Comparison of ENCODE assay signal across 8 mouse cellular contexts in the genomic region with DNA sequence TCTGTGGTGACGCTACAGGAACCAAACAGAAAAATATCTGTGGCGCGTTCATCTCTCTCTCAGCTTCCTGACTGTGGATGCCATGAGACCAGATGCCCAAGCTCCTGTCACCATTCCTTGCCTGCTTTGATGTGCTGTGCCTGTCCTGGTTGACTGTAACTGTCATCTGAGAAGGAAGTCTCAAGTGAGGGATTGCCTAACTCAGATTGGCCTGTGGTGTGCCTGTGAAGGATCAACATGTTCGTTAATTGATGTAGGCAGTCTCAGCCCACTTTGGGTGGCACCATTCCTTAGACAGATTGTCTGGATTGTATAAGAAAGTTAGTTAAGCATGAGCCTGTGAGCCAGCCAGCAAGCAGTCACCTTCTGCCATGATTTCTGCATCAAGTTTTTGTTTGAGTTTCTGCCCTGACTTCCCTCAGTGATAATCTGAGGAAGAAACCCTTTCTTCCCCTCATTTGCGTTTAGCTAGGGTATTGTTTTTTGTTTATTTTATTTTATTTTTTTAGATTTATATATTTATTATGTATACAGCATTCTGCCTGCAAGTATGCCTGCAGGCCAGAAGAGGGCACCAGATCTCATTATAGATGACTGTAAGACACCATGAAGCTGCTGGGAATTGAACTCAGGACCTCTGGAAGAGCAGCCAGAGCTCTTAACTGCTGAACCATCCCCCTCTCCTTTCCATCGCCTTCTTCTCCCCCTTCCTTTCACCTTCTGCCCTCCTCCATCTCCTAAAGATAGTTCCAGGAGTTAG. TPM values are rescaled to one million over a fixed set of nuclear protein-coding genes. Genes with fewer than 3 reads are reported as not detected.
A peak's percentile ranks its signal among the peaks of the same experiment; 100 is the strongest.
DNase-seq lines count a peak whose midpoint lies in the region; ATAC-seq and TF ChIP-seq lines count a peak whose summit lies in the region.

No protein-coding gene starts in this region.

- no peaks in the 10 kb centered on the region for H3K36me3 ChIP-seq in heart, embryonic 12.5 days
- H3K36me3 ChIP-seq in thymus, adult 2 months (ENCODE audit: control insufficient read depth, insufficient read depth, low read length) = no peaks in the 10 kb centered on the region
- no peaks in the 10 kb centered on the region for H3K36me3 ChIP-seq in limb, embryonic 10.5 days
- no peaks in the 10 kb centered on the region for H3K36me3 ChIP-seq in stomach, postnatal 0 days (ENCODE audit: control insufficient read depth, insufficient read depth, low read length)

- no peak for TF ChIP-seq EP300 in stomach, postnatal 0 days (optimal IDR thresholded peaks at IDR 0.05)

- TF ChIP-seq CTCF in thymus, adult 2 months (IDR thresholded peaks at IDR 0.05; ENCODE audit: borderline replicate concordance, control insufficient read depth, extremely low read depth, insufficient read depth, low read length, poor library complexity) = no peak
- TF ChIP-seq CTCF in stomach, postnatal 0 days (IDR thresholded peaks at IDR 0.05; ENCODE audit: low read depth) = peak; percentile 55

- WGBS in heart, embryonic 12.5 days = 80% methylated on average over 6 of the region's 6 CpGs
- WGBS in thymus, adult 2 months = 94% methylated on average over 6 of the region's 6 CpGs
- WGBS in limb, embryonic 10.5 days = 84% methylated on average over 6 of the region's 6 CpGs
- 83% methylated on average over 6 of the region's 6 CpGs for WGBS in stomach, postnatal 0 days

- H3K4me2 ChIP-seq in heart, embryonic 12.5 days = no peak overlapping the region
- H3K4me2 ChIP-seq in stomach, postnatal 0 days (replicated peaks; ENCODE audit: low read depth) = no peak overlapping the region

- no peaks in the 10 kb centered on the region; the same call in 1 of the 2 replicates for H3K9me3 ChIP-seq in heart, embryonic 12.5 days (replicated peaks)
- no peaks in the 10 kb centered on the region for H3K9me3 ChIP-seq in limb, embryonic 10.5 days (replicated peaks)
- H3K9me3 ChIP-seq in stomach, postnatal 0 days (ENCODE audit: control insufficient read depth, low read length) = no peaks in the 10 kb centered on the region

- H3K4me1 ChIP-seq in heart, embryonic 12.5 days (replicated peaks) = peaks cover 21% of the 10 kb centered on the region; the same call in 1 of the 2 replicates
- H3K4me1 ChIP-seq in thymus, adult 2 months (replicated peaks; ENCODE audit: control insufficient read depth, insufficient read depth, low read length) = peaks cover 18% of the 10 kb centered on the region
- peaks cover 28% of the 10 kb centered on the region for H3K4me1 ChIP-seq in limb, embryonic 10.5 days
- no peaks in the 10 kb centered on the region for H3K4me1 ChIP-seq in stomach, postnatal 0 days (replicated peaks; ENCODE audit: control insufficient read depth, insufficient read depth)

- no peak overlapping the region for H3K9ac ChIP-seq in heart, embryonic 12.5 days
- H3K9ac ChIP-seq in stomach, postnatal 0 days (ENCODE audit: low read length) = no peak overlapping the region

- no peak overlapping the region for H3K4me3 ChIP-seq in heart, embryonic 12.5 days
- no peak overlapping the region for H3K4me3 ChIP-seq in thymus, adult 2 months (ENCODE audit: control insufficient read depth, insufficient read depth, low read length)
- no peak overlapping the region for H3K4me3 ChIP-seq in limb, embryonic 10.5 days
- no peak overlapping the region for H3K4me3 ChIP-seq in stomach, postnatal 0 days (ENCODE audit: low read depth, low read length)

- no peaks in the 10 kb centered on the region for H3K27me3 ChIP-seq in heart, embryonic 12.5 days (replicated peaks)
- no peaks in the 10 kb centered on the region for H3K27me3 ChIP-seq in thymus, adult 2 months (ENCODE audit: control insufficient read depth, insufficient read depth, low read length)
- no peaks in the 10 kb centered on the region for H3K27me3 ChIP-seq in limb, embryonic 10.5 days (ENCODE audit: low read depth, poor library complexity, severe bottlenecking)
- H3K27me3 ChIP-seq in stomach, postnatal 0 days (ENCODE audit: control insufficient read depth, insufficient read depth, low read length) = no peaks in the 10 kb centered on the region

- no peak for DNase-seq in heart, adult 18-20 months
- DNase-seq in thymus, adult 2 months = no peak
- no peak for DNase-seq in thymus, postnatal 14 days
- no peak for DNase-seq in limb, embryonic 10.5 days (ENCODE audit: low spot score)
- DNase-seq in stomach, postnatal 0 days (ENCODE audit: low spot score) = no peak
- DNase-seq in adrenal gland, postnatal 14 days = no peak
- DNase-seq in right cerebral cortex, postnatal 14 days = no peak

- peak overlapping the region; percentile 69; the same call in 1 of the 2 replicates for H3K27ac ChIP-seq in heart, embryonic 12.5 days (ENCODE audit: poor library complexity, severe bottlenecking)
- H3K27ac ChIP-seq in thymus, adult 2 months (ENCODE audit: control insufficient read depth, insufficient read depth, low read length) = peak overlapping the region; percentile 91
- peak overlapping the region; percentile 80; the same call in 1 of the 2 replicates for H3K27ac ChIP-seq in limb, embryonic 10.5 days
- peak overlapping the region; percentile 58; the same call in 1 of the 2 replicates for H3K27ac ChIP-seq in stomach, postnatal 0 days (replicated peaks)

- TF ChIP-seq POLR2A in thymus, adult 2 months (IDR thresholded peaks at IDR 0.05; ENCODE audit: control insufficient read depth, extremely low read depth, insufficient read depth, low read length, poor library complexity) = no peak

- ATAC-seq in heart, embryonic 12.5 days (ENCODE audit: insufficient number of reproducible peaks, low FRiP score) = no peak
- ATAC-seq in stomach, postnatal 0 days (ENCODE audit: low FRiP score, low TSS enrichment) = no peak

RNA-seq across cellular contexts. Expression of a gene that starts 14.3 kb away (rescaled TPM):
- 2.3 and 2.5 TPM in 2 replicates for polyA plus RNA-seq in heart, embryonic 12.5 days (2016; fragmentation: Nextera tagmentation; extraction: Ambion mirVana)
- total RNA-seq in heart, adult 18-20 months (2021) = 1 to 10 TPM; 1.4 to 1.7 TPM
- 0.64 and 0.74 TPM in 2 replicates for polyA plus RNA-seq in thymus, adult 2 months (2012; rRNA removed)
- polyA plus RNA-seq in limb, embryonic 10.5 days (2016; fragmentation: Nextera tagmentation; extraction: Ambion mirVana) = 1.3 and 1.5 TPM in 2 replicates
- 0.39 and 0.53 TPM in 2 replicates for polyA plus RNA-seq in stomach, postnatal 0 days (2015; fragmentation: Nextera tagmentation; extraction: Ambion mirVana)
- total RNA-seq in adrenal gland, postnatal 14 days (2021) = 3.4 and 3.8 TPM in 2 replicates

RNA-seq across cellular contexts. Expression of a gene that starts 55.5 kb away (rescaled TPM):
- 91.8 and 95.9 TPM in 2 replicates for polyA plus RNA-seq in heart, embryonic 12.5 days (2016; fragmentation: Nextera tagmentation; extraction: Ambion mirVana)
- 10 to 100 TPM; 68.6 to 73.4 TPM for total RNA-seq in heart, adult 18-20 months (2021)
- polyA plus RNA-seq in thymus, adult 2 months (2012; rRNA removed) = 54.9 and 60.1 TPM in 2 replicates
- polyA plus RNA-seq in limb, embryonic 10.5 days (2016; fragmentation: Nextera tagmentation; extraction: Ambion mirVana) = 134 and 141 TPM in 2 replicates
- polyA plus RNA-seq in stomach, postnatal 0 days (2015; fragmentation: Nextera tagmentation; extraction: Ambion mirVana) = 62.5 and 66.2 TPM in 2 replicates
- total RNA-seq in adrenal gland, postnatal 14 days (2021) = 74.1 and 74.7 TPM in 2 replicates
